In the genomic region with DNA sequence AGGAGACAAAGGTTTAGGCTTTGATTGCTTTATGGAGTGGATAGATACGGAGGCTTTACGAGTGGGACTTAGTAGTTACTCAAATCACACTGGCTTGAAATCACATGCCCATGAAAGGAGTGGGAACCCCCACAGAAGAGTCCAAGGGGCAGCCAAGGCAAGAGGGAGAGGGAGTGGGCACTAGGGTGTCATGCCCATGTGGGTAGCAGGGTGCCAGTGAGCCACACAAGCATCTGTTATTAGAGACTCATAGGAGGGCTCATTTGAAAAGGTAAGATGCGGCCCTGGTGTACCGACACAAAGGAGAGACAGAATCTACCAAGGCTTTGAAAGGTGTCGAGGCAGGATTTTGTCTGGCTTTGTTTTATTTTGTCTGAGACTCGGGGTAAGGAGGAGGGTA, we compare ENCODE assay signal across 12 mouse cellular contexts.
DNase-seq lines count a peak whose midpoint lies in the region; ATAC-seq and TF ChIP-seq lines count a peak whose summit lies in the region.
"Had no signal": no experiment of that assay in that cellular context is flagged by ENCODE, and none has a peak within 500 bp of the region (broad histone marks: within the 10 kb centered on the region; RNA-seq: fewer than 3 reads in every experiment).

No protein-coding gene starts in this region.

- peak overlapping the region; percentile 5 for H3K4me2 ChIP-seq in kidney, embryonic 16.5 days (replicated peaks; ENCODE audit: low read depth, low read length)
- peak overlapping the region; percentile 32; the same call in 1 of the 2 replicates for H3K4me2 ChIP-seq in forebrain, embryonic 11.5 days (ENCODE audit: low read depth, low read length, severe bottlenecking)
- H3K4me2 ChIP-seq in hindbrain, embryonic 15.5 days, result peak overlapping the region; percentile 38
- H3K4me2 ChIP-seq in myocyte (ENCODE audit: low read depth), result peak overlapping the region; percentile 26

- 46% methylated on average over 6 of the region's 6 CpGs for WGBS in kidney, embryonic 16.5 days
- 24% methylated on average over 6 of the region's 6 CpGs for WGBS in forebrain, embryonic 11.5 days
- WGBS in hindbrain, embryonic 15.5 days, result 41% methylated on average over 6 of the region's 6 CpGs

- H3ac ChIP-seq in myocyte (ENCODE audit: control insufficient read depth, insufficient read length), result no peak overlapping the region

- H3K9ac ChIP-seq in kidney, embryonic 16.5 days (replicated peaks; ENCODE audit: low read length), result 0 out of 2 replicates have a peak overlapping the region, but pooled peaks have one; percentile 17
- peak overlapping the region; percentile 31 for H3K9ac ChIP-seq in forebrain, embryonic 11.5 days (ENCODE audit: low read length)
- H3K9ac ChIP-seq in hindbrain, embryonic 15.5 days, result no peak overlapping the region

- no peak for DNase-seq in kidney, postnatal 4 days
- DNase-seq in forebrain, embryonic 11.5 days (ENCODE audit: low spot score), result no peak
- no peak for DNase-seq in yolk sac, embryonic 10.5 days (ENCODE audit: low spot score)
- DNase-seq in T-cell, adult 2 months (ENCODE audit: low spot score), result no peak
- DNase-seq in spleen, postnatal 14 days (ENCODE audit: low spot score in 2 of 2), result no peak
- DNase-seq: adrenal gland, postnatal 36 days; gastrocnemius, postnatal 14 days; layer of hippocampus, postnatal 36 days; right cerebral cortex, postnatal 25 days had no signal

- H3K4me3 ChIP-seq in kidney, embryonic 16.5 days (ENCODE audit: low read length), result no peak overlapping the region
- no peak overlapping the region for H3K4me3 ChIP-seq in forebrain, embryonic 11.5 days (ENCODE audit: low read depth, low read length)
- no peak overlapping the region for H3K4me3 ChIP-seq in hindbrain, embryonic 15.5 days
- no peak overlapping the region for H3K4me3 ChIP-seq in myocyte

- TF ChIP-seq POLR2A in myocyte (IDR thresholded peaks at IDR 0.05; ENCODE audit: insufficient read length, low read depth), result no peak

- no peaks in the 10 kb centered on the region for H3K27me3 ChIP-seq in kidney, embryonic 16.5 days (ENCODE audit: insufficient read depth, low read length)
- H3K27me3 ChIP-seq in forebrain, embryonic 11.5 days (ENCODE audit: control insufficient read depth, insufficient read depth, low read length), result no peaks in the 10 kb centered on the region
- H3K27me3 ChIP-seq in hindbrain, embryonic 15.5 days, result no peaks in the 10 kb centered on the region
- no peaks in the 10 kb centered on the region for H3K27me3 ChIP-seq in myocyte (ENCODE audit: control insufficient read depth, insufficient read depth, insufficient read length)

- H3K79me2 ChIP-seq in myocyte (ENCODE audit: control insufficient read depth, insufficient read depth), result peaks cover 89% of the 10 kb centered on the region

- 0 out of 2 replicates have a peak, but pooled peaks cover 2% of the 10 kb centered on the region for H3K36me3 ChIP-seq in kidney, embryonic 16.5 days (ENCODE audit: insufficient read depth, low read length)
- no peaks in the 10 kb centered on the region for H3K36me3 ChIP-seq in forebrain, embryonic 11.5 days (ENCODE audit: control insufficient read depth, insufficient read depth, low read length)
- H3K36me3 ChIP-seq in hindbrain, embryonic 15.5 days, result no peaks in the 10 kb centered on the region
- H3K36me3 ChIP-seq in myocyte (ENCODE audit: control insufficient read depth, insufficient read depth), result no peaks in the 10 kb centered on the region

- H3K4me1 ChIP-seq in kidney, embryonic 16.5 days (ENCODE audit: insufficient read depth, low read length), result peaks cover 58% of the 10 kb centered on the region
- H3K4me1 ChIP-seq in forebrain, embryonic 11.5 days (replicated peaks; ENCODE audit: control insufficient read depth, insufficient read depth, low read length), result peaks cover 11% of the 10 kb centered on the region; the same call in 1 of the 2 replicates
- H3K4me1 ChIP-seq in hindbrain, embryonic 15.5 days (replicated peaks), result peaks cover 55% of the 10 kb centered on the region

- H3K27ac ChIP-seq in kidney, embryonic 16.5 days (ENCODE audit: low read length), result peak overlapping the region; percentile 7
- H3K27ac ChIP-seq in forebrain, embryonic 11.5 days (ENCODE audit: low read depth, low read length), result no peak overlapping the region
- no peak overlapping the region for H3K27ac ChIP-seq in hindbrain, embryonic 15.5 days (replicated peaks)

- ATAC-seq in kidney, embryonic 16.5 days (ENCODE audit: low FRiP score, low TSS enrichment), result no peak
- no peak for ATAC-seq in forebrain, embryonic 11.5 days (replicated peaks; ENCODE audit: low FRiP score)
- ATAC-seq in hindbrain, embryonic 15.5 days (ENCODE audit: low FRiP score, low read depth), result no peak

- no peaks in the 10 kb centered on the region for H3K9me3 ChIP-seq in kidney, embryonic 16.5 days (ENCODE audit: low read length)
- H3K9me3 ChIP-seq in forebrain, embryonic 11.5 days (ENCODE audit: control insufficient read depth, low read length), result no peaks in the 10 kb centered on the region
- H3K9me3 ChIP-seq in hindbrain, embryonic 15.5 days, result no peaks in the 10 kb centered on the region

TF ChIP-seq in myocyte, 11 proteins besides CTCF, POLR2A, EP300 and RAD21:
- TF ChIP-seq REST (IDR thresholded peaks at IDR 0.05; ENCODE audit: insufficient read depth, insufficient read length) (no peak), TCF12 (IDR thresholded peaks at IDR 0.05; ENCODE audit: insufficient read depth, poor library complexity, severe bottlenecking) (no peak), E2F4 (IDR thresholded peaks at IDR 0.05; ENCODE audit: insufficient read depth) (no peak), MAX (IDR thresholded peaks at IDR 0.05; ENCODE audit: low read depth) (no peak), SRF (IDR thresholded peaks at IDR 0.05; ENCODE audit: control insufficient read depth, insufficient read length, low read depth) (no peak), MYOD1 (IDR thresholded peaks at IDR 0.05; ENCODE audit: control insufficient read depth in 1 of 3, insufficient read length in 2 of 3, low read depth in 2 of 3) (no peak), TCF3 (IDR thresholded peaks at IDR 0.05; ENCODE audit: insufficient read length, low read depth) (no peak), POLR2AphosphoS2 (IDR thresholded peaks at IDR 0.05; ENCODE audit: insufficient read length, low read depth) (no peak), MYOG (IDR thresholded peaks at IDR 0.05; ENCODE audit: control insufficient read depth in 1 of 3, insufficient read depth in 1 of 3, insufficient read length in 2 of 3, low read depth in 2 of 3) (no peak), USF1 (IDR thresholded peaks at IDR 0.05; ENCODE audit: low read depth) (no peak), CEBPB (IDR thresholded peaks at IDR 0.05; ENCODE audit: insufficient read depth, poor library complexity, severe bottlenecking) (no peak)
